Mouse (Mus musculus) gastrocnemius, postnatal 14 days (tissue): ENCODE results near the gene Gpc6. TPM values are rescaled to one million over a fixed set of nuclear protein-coding genes. Genes with fewer than 3 reads are reported as not detected.

Source experiments
- DNase-seq: peaks from one replicate; pipeline ENCODE4 v3.0.0; 2021; ENCODE audit warnings: mixed read lengths
- intact Hi-C: fragments of 180-260 bp; cut with DNase I; formaldehyde crosslinking; loops from one replicate; pipeline ENCODE4 v1.15.1; 2025; ENCODE audit warnings: low total_unique reads
- total RNA-seq, 2 experiments: library from RNA; stranded (reverse); gene quantifications; 2 replicates each; pipeline ENCODE4 v1.2.3; 2021

Gpc6 gene
- total RNA-seq, 2 experiments from 2014 or later = 7.7 to 9.6 TPM

- intact Hi-C loops = no loop called here
- no peak for DNase-seq
Observed at GRCm38 (mm10) chr14:117930105-117930847, 1005.2 kb downstream of the Gpc6 start.

- intact Hi-C loops = no loop called here
- peak; percentile 20 for DNase-seq
Observed at GRCm38 (mm10) chr14:117930848-117931816, 1006.0 kb downstream of the Gpc6 start.

GRCm38 (mm10) chr14:117932163-117932851 lies 1007.2 kb downstream of the Gpc6 start:
- intact Hi-C loops = no loop called here
- DNase-seq = no peak

- peak; percentile 21 for DNase-seq
- intact Hi-C loops = no loop called here
Observed at GRCm38 (mm10) chr14:117938554-117938953, 1013.4 kb downstream of the Gpc6 start.

GRCm38 (mm10) chr14:117939471-117939870 lies 1014.4 kb downstream of the Gpc6 start:
- intact Hi-C loops = no loop called here
- no peak for DNase-seq

- DNase-seq = no peak
- intact Hi-C loops = no loop called here
Observed at GRCm38 (mm10) chr14:117945920-117946503, 1020.9 kb downstream of the Gpc6 start.

- DNase-seq = no peak
- intact Hi-C loops = no loop called here
Observed at GRCm38 (mm10) chr14:117951265-117951664, 1026.2 kb downstream of the Gpc6 start.

GRCm38 (mm10) chr14:117951686-117952085 lies 1026.6 kb downstream of the Gpc6 start:
- no peak for DNase-seq
- intact Hi-C loops = no loop called here

- no peak for DNase-seq
- intact Hi-C loops = no loop called here
Observed at GRCm38 (mm10) chr14:117956051-117956450, 1030.9 kb downstream of the Gpc6 start.

GRCm38 (mm10) chr14:117958389-117958788 lies 1033.3 kb downstream of the Gpc6 start:
- intact Hi-C loops = no loop called here
- DNase-seq = no peak

- peak; percentile 60 for DNase-seq
- intact Hi-C loops = no loop called here
Observed at GRCm38 (mm10) chr14:117961267-117961666, 1036.2 kb downstream of the Gpc6 start.

GRCm38 (mm10) chr14:117961844-117962243 lies 1036.7 kb downstream of the Gpc6 start:
- intact Hi-C loops = no loop called here
- DNase-seq = no peak

- no peak for DNase-seq
- intact Hi-C loops = no loop called here
Observed at GRCm38 (mm10) chr14:117962453-117962852, 1037.3 kb downstream of the Gpc6 start.

- intact Hi-C loops = no loop called here
Observed at GRCm38 (mm10) chr14:117972576-117972975, 1047.5 kb downstream of the Gpc6 start.

GRCm38 (mm10) chr14:117981532-117981931 lies 1056.4 kb downstream of the Gpc6 start:
- DNase-seq = peak; percentile 69
- intact Hi-C loops = no loop called here

More at GRCm38 (mm10) chr14:117972576-117972975, 1047.5 kb downstream of the Gpc6 start:
- no peak for DNase-seq

GRCm38 (mm10) chr14:117988444-117988843 lies 1063.3 kb downstream of the Gpc6 start:
- DNase-seq = no peak
- intact Hi-C loops = no loop called here

- intact Hi-C loops = no loop called here
- DNase-seq = no peak
Observed at GRCm38 (mm10) chr14:117990203-117990602, 1065.1 kb downstream of the Gpc6 start.

- intact Hi-C loops = no loop called here
- no peak for DNase-seq
Observed at GRCm38 (mm10) chr14:117992600-117993256, 1067.6 kb downstream of the Gpc6 start.

- intact Hi-C loops = no loop called here
- DNase-seq = no peak
Observed at GRCm38 (mm10) chr14:117993845-117994244, 1068.7 kb downstream of the Gpc6 start.
